Mouse (Mus musculus): ENCODE results near the gene Wdfy3.

DNA sequence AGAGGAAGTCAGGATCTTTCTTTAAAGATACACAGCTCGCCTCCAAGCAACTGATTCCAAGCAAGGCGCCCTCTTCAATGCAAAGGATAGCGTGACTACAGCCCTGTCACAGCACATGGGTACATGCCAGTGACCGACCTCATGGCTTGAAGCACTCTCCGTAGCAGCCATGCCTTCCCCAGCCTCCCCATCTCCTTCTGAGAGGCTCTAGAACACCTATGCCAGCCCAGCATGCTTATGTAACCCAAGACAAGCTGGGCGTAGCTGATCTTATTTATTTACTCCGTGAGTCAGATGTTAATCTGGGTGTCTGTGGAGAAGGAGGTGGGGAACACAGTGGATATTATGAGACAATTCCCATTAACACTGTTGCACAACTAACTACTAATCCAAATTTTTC, 13.8 kb downstream of the Wdfy3 start:
- TF ChIP-seq CTCF (IDR thresholded peaks at IDR 0.05; ENCODE audit: low read depth) (no peak), EP300 (optimal IDR thresholded peaks at IDR 0.05) (no peak)

Data from stomach, postnatal 0 days (tissue).